22 mouse cellular contexts compared by ENCODE assay signal in genomic region chr19:42540649-42541048, GRCm38 (mm10). TPM values are rescaled to one million over a fixed set of nuclear protein-coding genes. Genes with fewer than 3 reads are reported as not detected.
DNase-seq lines count a peak whose midpoint lies in the region; ATAC-seq and TF ChIP-seq lines count a peak whose summit lies in the region.
"Had no signal": no experiment of that assay in that cellular context is flagged by ENCODE, and none has a peak within 500 bp of the region (broad histone marks: within the 10 kb centered on the region; RNA-seq: fewer than 3 reads in every experiment).

No protein-coding gene starts in this region.

- H3K4me2 ChIP-seq in hindbrain, embryonic 15.5 days, result no peak overlapping the region
- H3K4me2 ChIP-seq: forebrain, embryonic 12.5 days; limb, embryonic 12.5 days; liver, embryonic 15.5 days; lung, embryonic 14.5 days; midbrain, embryonic 11.5 days had no signal

- DNase-seq in heart, adult 11 months, result peak; percentile 85
- DNase-seq in heart, postnatal 25 days (ENCODE audit: low spot score), result no peak
- DNase-seq in retina, embryonic 14.5 days (ENCODE audit: low spot score), result peak; percentile 43
- no peak for DNase-seq in cerebellum, postnatal 25 days
- DNase-seq in urinary bladder, adult 2 months (ENCODE audit: low spot score), result no peak
- DNase-seq: adrenal gland, postnatal 10 days; cerebellum, adult 9-10 months; forebrain, postnatal 0 days; gastrocnemius, postnatal 10 days; heart, postnatal 14 days; kidney, postnatal 14 days; lung, embryonic 14.5 days; right cerebral cortex, postnatal 14 days had no signal

- peak; percentile 30; the same call in 1 of the 2 replicates for ATAC-seq in hindbrain, embryonic 15.5 days (ENCODE audit: low FRiP score, low read depth)
- ATAC-seq: forebrain, postnatal 0 days; intestine, postnatal 0 days had no signal

- no peak for TF ChIP-seq POLR2A in embryonic fibroblast, embryonic 13.5 days (IDR thresholded peaks at IDR 0.05; ENCODE audit: low read depth, low read length)

- H3K9ac ChIP-seq in hindbrain, embryonic 15.5 days, result no peak overlapping the region
- H3K9ac ChIP-seq: forebrain, embryonic 12.5 days; forebrain, postnatal 0 days; limb, embryonic 12.5 days; liver, embryonic 15.5 days; lung, embryonic 14.5 days had no signal

- WGBS in hindbrain, embryonic 15.5 days, result 38% methylated on average over 3 of the region's 3 CpGs

- H3K4me3 ChIP-seq in embryonic fibroblast, embryonic 13.5 days (ENCODE audit: insufficient read depth, low read length), result no peak overlapping the region
- H3K4me3 ChIP-seq in hindbrain, embryonic 15.5 days, result no peak overlapping the region
- H3K4me3 ChIP-seq: forebrain, embryonic 12.5 days; left cerebral cortex, adult 2 months; limb, embryonic 12.5 days; liver, embryonic 15.5 days had no signal

- H3K9me3 ChIP-seq in hindbrain, embryonic 15.5 days, result no peaks in the 10 kb centered on the region
- H3K9me3 ChIP-seq: forebrain, embryonic 12.5 days; G1E; limb, embryonic 12.5 days; liver, embryonic 15.5 days had no signal

- peak overlapping the region; percentile 52; the same call in 1 of the 2 replicates for H3K27ac ChIP-seq in embryonic fibroblast, embryonic 13.5 days (ENCODE audit: insufficient read depth, low read length)
- H3K27ac ChIP-seq in hindbrain, embryonic 15.5 days (replicated peaks), result no peak overlapping the region
- H3K27ac ChIP-seq: forebrain, embryonic 12.5 days; left cerebral cortex, adult 2 months; limb, embryonic 12.5 days; liver, embryonic 15.5 days had no signal

- TF ChIP-seq CTCF in embryonic fibroblast, embryonic 13.5 days (IDR thresholded peaks at IDR 0.05; ENCODE audit: borderline replicate concordance, insufficient read depth, low read length), result no peak

- H3K36me3 ChIP-seq in hindbrain, embryonic 15.5 days, result no peaks in the 10 kb centered on the region
- H3K36me3 ChIP-seq: forebrain, embryonic 12.5 days; limb, embryonic 12.5 days; liver, embryonic 15.5 days had no signal

- H3K27me3 ChIP-seq in hindbrain, embryonic 15.5 days, result no peaks in the 10 kb centered on the region
- H3K27me3 ChIP-seq: forebrain, embryonic 12.5 days; limb, embryonic 12.5 days; liver, embryonic 15.5 days had no signal

- H3K4me1 ChIP-seq in embryonic fibroblast, embryonic 13.5 days (ENCODE audit: control insufficient read depth, insufficient read depth, low read length), result peaks cover 24% of the 10 kb centered on the region
- H3K4me1 ChIP-seq in hindbrain, embryonic 15.5 days (replicated peaks), result peaks cover 9% of the 10 kb centered on the region; the same call in 1 of the 2 replicates
- H3K4me1 ChIP-seq: forebrain, embryonic 12.5 days had no signal

- intact Hi-C loops in heart, postnatal 25 days (cut with DNase I), result loop anchor here (5.0 kb wide), 1 partner anchor 47 kb away; no protein-coding TSS in a partner anchor

RNA-seq across cellular contexts. Expression of gene R3hcc1l, which starts 22.1 kb away (rescaled TPM):
- total RNA-seq in heart, postnatal 25 days (2021), result 10 to 100 TPM; 20.8 to 23.3 TPM
- polyA plus RNA-seq in embryonic fibroblast, embryonic 13.5 days (2011; ENCODE audit: insufficient read length, low read depth, missing spikeins), result 21.1 and 31.8 TPM in 2 replicates
- polyA plus RNA-seq in hindbrain, embryonic 15.5 days (2015; fragmentation: Nextera tagmentation; extraction: Ambion mirVana), result 10.9 and 13.0 TPM in 2 replicates
- polyA plus RNA-seq in urinary bladder, adult 2 months (2012; rRNA removed), result 17.8 and 22.1 TPM in 2 replicates

Comparison
In these comparisons a context has a peak if more than half of its experiments do, and no peak if none do; other contexts are left out.
1. DNase-seq: peak in heart, adult 11 months (single experiment) and retina, embryonic 14.5 days (single experiment); none in heart, postnatal 25 days (single experiment), cerebellum, postnatal 25 days (0 of 2) and urinary bladder, adult 2 months (single experiment).